In genomic region chr4:84120330-84120729, GRCm38 (mm10) we compare ENCODE assay signal across 22 mouse cellular contexts.
DNase-seq lines count a peak whose midpoint lies in the region; ATAC-seq and TF ChIP-seq lines count a peak whose summit lies in the region.
"Had no signal": no experiment of that assay in that cellular context is flagged by ENCODE, and none has a peak within 500 bp of the region (broad histone marks: within the 10 kb centered on the region; RNA-seq: fewer than 3 reads in every experiment).

No protein-coding gene starts in this region.

- H3K9me3 ChIP-seq in forebrain, embryonic 10.5 days: no peaks in the 10 kb centered on the region
- H3K9me3 ChIP-seq in forebrain, embryonic 16.5 days (ENCODE audit: control insufficient read depth, low read length): no peaks in the 10 kb centered on the region
- no peaks in the 10 kb centered on the region for H3K9me3 ChIP-seq in midbrain, embryonic 10.5 days (replicated peaks)
- no peaks in the 10 kb centered on the region for H3K9me3 ChIP-seq in midbrain, postnatal 0 days (ENCODE audit: low read length)
- H3K9me3 ChIP-seq in hindbrain, embryonic 13.5 days: no peaks in the 10 kb centered on the region
- no peaks in the 10 kb centered on the region for H3K9me3 ChIP-seq in limb, embryonic 13.5 days
- H3K9me3 ChIP-seq: embryonic facial prominence, embryonic 15.5 days; liver, embryonic 12.5 days had no signal

- no peak for DNase-seq in forebrain, embryonic 10.5 days (ENCODE audit: extremely low spot score, low spot score)
- no peak for DNase-seq in midbrain, embryonic 10.5 days (ENCODE audit: low spot score)
- DNase-seq in midbrain, postnatal 0 days (ENCODE audit: low spot score): no peak
- no peak for DNase-seq in gastrocnemius, adult 2 months
- DNase-seq in B cell, adult 2 months: no peak
- DNase-seq: adrenal gland, postnatal 10 days; cerebellum, adult 2 months; cerebellum, postnatal 25 days; forebrain, postnatal 0 days; heart, postnatal 4 days; kidney, adult 2 months; left cerebral cortex, postnatal 4 days; lung, adult 18-20 months; lung, postnatal 10 days; retina, postnatal 1 day; right cerebral cortex, postnatal 25 days; thymus, postnatal 14 days had no signal

- no peak for ATAC-seq in forebrain, embryonic 16.5 days
- ATAC-seq in midbrain, postnatal 0 days (ENCODE audit: low FRiP score): no peak
- 0 out of 2 replicates have a peak, but pooled peaks have one; percentile 34 for ATAC-seq in hindbrain, embryonic 13.5 days (ENCODE audit: low FRiP score)
- ATAC-seq in limb, embryonic 13.5 days (ENCODE audit: low FRiP score, low read depth): no peak
- ATAC-seq: forebrain, postnatal 0 days; liver, embryonic 12.5 days had no signal

- no peak overlapping the region for H3K4me3 ChIP-seq in forebrain, embryonic 10.5 days
- H3K4me3 ChIP-seq in forebrain, embryonic 16.5 days (replicated peaks; ENCODE audit: low read length): no peak overlapping the region
- H3K4me3 ChIP-seq in midbrain, embryonic 10.5 days: no peak overlapping the region
- H3K4me3 ChIP-seq in midbrain, postnatal 0 days (ENCODE audit: low read depth, low read length): no peak overlapping the region
- H3K4me3 ChIP-seq in hindbrain, embryonic 13.5 days: no peak overlapping the region
- no peak overlapping the region for H3K4me3 ChIP-seq in limb, embryonic 13.5 days
- no peak overlapping the region for H3K4me3 ChIP-seq in gastrocnemius, adult 2 months
- H3K4me3 ChIP-seq: embryonic facial prominence, embryonic 15.5 days; liver, embryonic 12.5 days had no signal

- no peak for TF ChIP-seq CTCF in midbrain, postnatal 0 days (IDR thresholded peaks at IDR 0.05)
- no peak for TF ChIP-seq CTCF in gastrocnemius, adult 2 months (IDR thresholded peaks at IDR 0.05)

- peaks cover 35% of the 10 kb centered on the region for H3K4me1 ChIP-seq in forebrain, embryonic 10.5 days
- H3K4me1 ChIP-seq in forebrain, embryonic 16.5 days (replicated peaks; ENCODE audit: control insufficient read depth, insufficient read depth, low read length): no peaks in the 10 kb centered on the region
- H3K4me1 ChIP-seq in midbrain, embryonic 10.5 days: peaks cover 40% of the 10 kb centered on the region
- no peaks in the 10 kb centered on the region; the same call in 1 of the 2 replicates for H3K4me1 ChIP-seq in midbrain, postnatal 0 days (ENCODE audit: insufficient read depth, low read length)
- peaks cover 19% of the 10 kb centered on the region for H3K4me1 ChIP-seq in hindbrain, embryonic 13.5 days (replicated peaks)
- peaks cover 43% of the 10 kb centered on the region for H3K4me1 ChIP-seq in limb, embryonic 13.5 days
- H3K4me1 ChIP-seq: embryonic facial prominence, embryonic 15.5 days; liver, embryonic 12.5 days had no signal

- H3K4me2 ChIP-seq in forebrain, embryonic 16.5 days (ENCODE audit: low read length): no peak overlapping the region
- H3K4me2 ChIP-seq in midbrain, postnatal 0 days (ENCODE audit: low read depth, low read length, poor library complexity, severe bottlenecking): no peak overlapping the region
- no peak overlapping the region for H3K4me2 ChIP-seq in hindbrain, embryonic 13.5 days
- H3K4me2 ChIP-seq in limb, embryonic 13.5 days (replicated peaks): no peak overlapping the region
- H3K4me2 ChIP-seq: embryonic facial prominence, embryonic 15.5 days; liver, embryonic 12.5 days had no signal

- H3K27me3 ChIP-seq in forebrain, embryonic 10.5 days (ENCODE audit: poor library complexity, severe bottlenecking): no peaks in the 10 kb centered on the region
- H3K27me3 ChIP-seq in forebrain, embryonic 16.5 days (replicated peaks; ENCODE audit: control insufficient read depth, insufficient read depth, low read length): no peaks in the 10 kb centered on the region
- H3K27me3 ChIP-seq in midbrain, embryonic 10.5 days (ENCODE audit: low read depth, poor library complexity, severe bottlenecking): peaks cover 6% of the 10 kb centered on the region; the same call in 1 of the 2 replicates
- H3K27me3 ChIP-seq in midbrain, postnatal 0 days (ENCODE audit: insufficient read depth, low read length): no peaks in the 10 kb centered on the region
- peaks cover 10% of the 10 kb centered on the region; the same call in 1 of the 2 replicates for H3K27me3 ChIP-seq in hindbrain, embryonic 13.5 days
- H3K27me3 ChIP-seq in limb, embryonic 13.5 days: peaks cover 6% of the 10 kb centered on the region; the same call in 1 of the 2 replicates
- H3K27me3 ChIP-seq: embryonic facial prominence, embryonic 15.5 days; liver, embryonic 12.5 days had no signal

- 54% methylated on average over 7 of the region's 7 CpGs for WGBS in forebrain, embryonic 10.5 days
- 47% methylated on average over 7 of the region's 7 CpGs for WGBS in forebrain, embryonic 16.5 days
- WGBS in midbrain, embryonic 10.5 days: 68% methylated on average over 7 of the region's 7 CpGs
- WGBS in midbrain, postnatal 0 days: 55% methylated on average over 7 of the region's 7 CpGs
- 47% methylated on average over 7 of the region's 7 CpGs for WGBS in hindbrain, embryonic 13.5 days
- WGBS in limb, embryonic 13.5 days: 18% methylated on average over 7 of the region's 7 CpGs

- H3K27ac ChIP-seq in forebrain, embryonic 10.5 days: peak overlapping the region; percentile 49; the same call in 1 of the 2 replicates
- no peak overlapping the region for H3K27ac ChIP-seq in forebrain, embryonic 16.5 days (ENCODE audit: low read length)
- H3K27ac ChIP-seq in midbrain, embryonic 10.5 days (replicated peaks): peak overlapping the region; percentile 38; the same call in 1 of the 2 replicates
- H3K27ac ChIP-seq in midbrain, postnatal 0 days (ENCODE audit: low read depth, low read length): no peak overlapping the region
- no peak overlapping the region for H3K27ac ChIP-seq in hindbrain, embryonic 13.5 days
- peak overlapping the region; percentile 58; the same call in 1 of the 2 replicates for H3K27ac ChIP-seq in limb, embryonic 13.5 days
- no peak overlapping the region for H3K27ac ChIP-seq in gastrocnemius, adult 2 months
- H3K27ac ChIP-seq: embryonic facial prominence, embryonic 15.5 days; liver, embryonic 12.5 days had no signal

- no peak overlapping the region for H3K9ac ChIP-seq in forebrain, embryonic 16.5 days (replicated peaks; ENCODE audit: low read depth, low read length)
- H3K9ac ChIP-seq in midbrain, postnatal 0 days (replicated peaks; ENCODE audit: low read length, poor library complexity, severe bottlenecking): no peak overlapping the region
- H3K9ac ChIP-seq in hindbrain, embryonic 13.5 days: no peak overlapping the region
- H3K9ac ChIP-seq in limb, embryonic 13.5 days: 0 out of 2 replicates have a peak overlapping the region, but pooled peaks have one; percentile 19
- H3K9ac ChIP-seq: embryonic facial prominence, embryonic 15.5 days; forebrain, postnatal 0 days; liver, embryonic 12.5 days had no signal

- intact Hi-C loops in gastrocnemius, adult 2 months (cut with DNase I): no loop called here

- no peaks in the 10 kb centered on the region for H3K36me3 ChIP-seq in forebrain, embryonic 10.5 days (replicated peaks)
- no peaks in the 10 kb centered on the region for H3K36me3 ChIP-seq in forebrain, embryonic 16.5 days (ENCODE audit: control insufficient read depth, insufficient read depth)
- H3K36me3 ChIP-seq in midbrain, embryonic 10.5 days: no peaks in the 10 kb centered on the region
- H3K36me3 ChIP-seq in midbrain, postnatal 0 days (ENCODE audit: insufficient read depth, low read length): no peaks in the 10 kb centered on the region
- no peaks in the 10 kb centered on the region for H3K36me3 ChIP-seq in hindbrain, embryonic 13.5 days
- no peaks in the 10 kb centered on the region for H3K36me3 ChIP-seq in limb, embryonic 13.5 days
- H3K36me3 ChIP-seq: embryonic facial prominence, embryonic 15.5 days; liver, embryonic 12.5 days had no signal

Comparison
In these comparisons a context has a peak if more than half of its experiments do, and no peak if none do; other contexts are left out.
1. H3K27ac ChIP-seq: peak in forebrain, embryonic 10.5 days (single experiment), midbrain, embryonic 10.5 days (single experiment) and limb, embryonic 13.5 days (single experiment); none in forebrain, embryonic 16.5 days (single experiment), midbrain, postnatal 0 days (single experiment), hindbrain, embryonic 13.5 days (single experiment) and gastrocnemius, adult 2 months (single experiment).